Mouse (Mus musculus) stomach, embryonic 14.5 days (tissue): ENCODE measurements around the gene Omd. TPM values are rescaled to one million over a fixed set of nuclear protein-coding genes. Genes with fewer than 3 reads are reported as not detected.

Source experiments
- ATAC-seq: fragments of 200-750 bp; cut with Nextera tagmentation; 2 replicates; pipeline ENCODE4 v1.8.0; 2017; ENCODE audit warnings: low read depth, moderate TSS enrichment; ENCODE audit not compliant: insufficient number of reproducible peaks, insufficient read depth, low FRiP score
- H3K27ac ChIP-seq: fragments of 300-500 bp; sonication (generic); 2 replicates; pipeline ENCODE4 v1.5.1; 2014; ENCODE audit warnings: mild to moderate bottlenecking, low read length, moderate library complexity, mixed read lengths
- H3K27me3 ChIP-seq: fragments of 300-500 bp; sonication (generic); 2 replicates; pipeline ENCODE4 v1.6.1; 2014; ENCODE audit warnings: low read length, control low read depth, mixed read lengths; ENCODE audit not compliant: control insufficient read depth, insufficient read depth
- H3K36me3 ChIP-seq: fragments of 300-500 bp; sonication (generic); 2 replicates; pipeline ENCODE4 v1.6.1; 2014; ENCODE audit warnings: mild to moderate bottlenecking, control low read depth, low read length, moderate library complexity, mixed read lengths; ENCODE audit not compliant: control insufficient read depth, insufficient read depth
- H3K4me1 ChIP-seq: fragments of 300-500 bp; sonication (generic); 2 replicates; pipeline ENCODE4 v1.6.1; 2014; ENCODE audit warnings: low read length, control low read depth, mixed read lengths; ENCODE audit not compliant: control insufficient read depth, insufficient read depth
- H3K4me2 ChIP-seq: fragments of 300-500 bp; sonication (generic); replicated peaks from 2 replicates; pipeline ENCODE4 v1.6.1; 2014; ENCODE audit warnings: low read depth, low read length, control low read depth
- H3K4me3 ChIP-seq: fragments of 300-500 bp; sonication (generic); 2 replicates; pipeline ENCODE4 v1.5.1; 2014; ENCODE audit warnings: low read depth, low read length, control low read depth
- H3K9ac ChIP-seq: fragments of 300-500 bp; sonication (generic); replicated peaks from 2 replicates; pipeline ENCODE4 v1.6.1; 2014; ENCODE audit warnings: low read depth, mild to moderate bottlenecking, control low read depth, low read length, moderate library complexity, mixed read lengths
- H3K9me3 ChIP-seq: fragments of 300-500 bp; sonication (generic); 2 replicates; pipeline ENCODE4 v1.6.1; 2016; ENCODE audit warnings: low read depth, low read length, control low read depth; ENCODE audit not compliant: control insufficient read depth
- WGBS: fragments of 180-500 bp; shearing (Covaris S2); extraction: QIAGEN DNeasy Blood & Tissue Kit; methylation state at CpG from one replicate; pipeline ENCODE4 v1.1.7; 2014; 5-methylcytosine and 5-hydroxymethylcytosine counted together
- polyA plus RNA-seq: library from polyadenylated mRNA; unstranded; fragments of >200 nt; fragmentation: Nextera tagmentation; extraction: Ambion mirVana; gene quantifications from 2 replicates; pipeline ENCODE4 v1.2.1, GENCODE M21; 2014

Gene Omd
- polyA plus RNA-seq, 1 experiment from 2014 or later, result 1.3 TPM

GRCm38 (mm10) chr13:49623216-49623615 lies 41.0 kb downstream of the Omd start:
- H3K4me3 ChIP-seq, result no peak overlapping the region
- H3K9me3 ChIP-seq, result no peaks in the 10 kb centered on the region
- no peaks in the 10 kb centered on the region for H3K36me3 ChIP-seq
- WGBS, result 53% methylated on average over 1 of the region's 1 CpGs
- ATAC-seq, result no peak
- H3K9ac ChIP-seq, result no peak overlapping the region
- H3K4me2 ChIP-seq, result no peak overlapping the region
- H3K27ac ChIP-seq, result no peak overlapping the region
- no peaks in the 10 kb centered on the region for H3K27me3 ChIP-seq
- no peaks in the 10 kb centered on the region for H3K4me1 ChIP-seq

DNA sequence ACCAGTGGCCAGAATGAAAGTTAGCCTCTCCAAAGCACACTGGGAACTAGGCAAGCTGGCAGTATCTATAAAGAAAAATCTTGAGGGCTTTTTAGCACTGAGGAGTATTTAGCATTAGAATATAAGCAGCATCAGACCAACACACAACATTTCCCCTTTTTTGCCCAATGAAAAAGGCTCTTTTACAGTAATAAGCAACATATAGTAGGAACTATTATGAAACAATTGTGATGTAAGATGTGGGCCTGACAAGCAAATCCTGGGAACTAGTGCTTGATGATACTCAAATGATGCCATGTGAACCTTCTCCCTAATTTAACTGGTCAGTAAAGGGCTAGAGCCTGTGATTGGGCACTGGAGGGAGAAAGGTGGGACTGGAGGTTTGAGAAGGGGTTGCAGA lies 45.9 kb downstream of the Omd start:
- Histone ChIP-seq H3K9me3 (no peaks in the 10 kb centered on the region), H3K4me3 (no peak overlapping the region), H3K27me3 (no peaks in the 10 kb centered on the region), H3K9ac (no peak overlapping the region), H3K4me2 (no peak overlapping the region), H3K36me3 (no peaks in the 10 kb centered on the region), H3K27ac (no peak overlapping the region), H3K4me1 (no peaks in the 10 kb centered on the region)
- no peak for ATAC-seq

GRCm38 (mm10) chr13:49629076-49629475 lies 46.8 kb downstream of the Omd start:
- Histone ChIP-seq H3K4me1 (no peaks in the 10 kb centered on the region), H3K27ac (no peak overlapping the region), H3K9me3 (no peaks in the 10 kb centered on the region), H3K36me3 (no peaks in the 10 kb centered on the region), H3K4me2 (no peak overlapping the region), H3K4me3 (no peak overlapping the region), H3K9ac (no peak overlapping the region), H3K27me3 (no peaks in the 10 kb centered on the region)
- ATAC-seq, result no peak
- 86% methylated on average over 2 of the region's 2 CpGs for WGBS

DNA sequence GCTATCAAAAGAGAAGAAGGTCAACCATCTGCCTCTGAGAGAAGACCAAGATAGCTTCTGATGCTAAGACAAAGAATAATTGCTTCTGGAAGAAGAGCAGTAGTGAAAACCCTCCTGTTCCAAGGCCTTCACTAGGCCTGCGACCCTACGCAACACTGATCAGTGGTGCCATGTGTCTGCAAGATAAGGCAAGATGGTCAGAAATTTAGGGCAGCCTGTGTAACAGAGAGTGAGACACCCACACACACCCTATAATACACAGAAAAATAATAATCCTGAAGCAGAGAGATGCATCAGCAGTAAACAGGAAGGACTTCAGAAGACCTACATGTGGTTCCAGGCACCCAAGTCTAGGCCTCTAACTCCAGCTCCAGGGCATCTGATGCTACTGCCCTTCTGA lies 57.7 kb downstream of the Omd start:
- Histone ChIP-seq H3K27me3 (no peaks in the 10 kb centered on the region), H3K4me3 (no peak overlapping the region), H3K27ac (no peak overlapping the region), H3K9ac (no peak overlapping the region), H3K9me3 (no peaks in the 10 kb centered on the region), H3K36me3 (no peaks in the 10 kb centered on the region), H3K4me1 (peaks cover 3% of the 10 kb centered on the region; the same call in 1 of the 2 replicates), H3K4me2 (no peak overlapping the region)
- WGBS, result 95% methylated on average over 2 of the region's 2 CpGs
- ATAC-seq, result no peak

Other genes with a start within 250 kb of the Omd start
- 24.2 and 26.0 TPM in 2 replicates for gene Bicd2, start 240.9 kb upstream of the Omd start, polyA plus RNA-seq
- 16.3 and 17.8 TPM in 2 replicates for gene Ippk, start 161.2 kb upstream of the Omd start, polyA plus RNA-seq
- 1.2 and 1.7 TPM in 2 replicates for gene Tes3-ps, start 89.1 kb upstream of the Omd start, polyA plus RNA-seq
- gene Ecm2, start 77.7 kb upstream of the Omd start, polyA plus RNA-seq, result 0.57 and 0.88 TPM in 2 replicates
- gene Aspn, start 38.0 kb upstream of the Omd start, polyA plus RNA-seq, result 51.6 and 56.5 TPM in 2 replicates
- gene Ogn, start 25.6 kb downstream of the Omd start, polyA plus RNA-seq, result 103 and 117 TPM in 2 replicates
- gene Cenpp, start 70.3 kb downstream of the Omd start, polyA plus RNA-seq, result 29.3 and 29.6 TPM in 2 replicates
- gene Nol8, start 70.6 kb downstream of the Omd start, polyA plus RNA-seq, result 16.0 and 18.6 TPM in 2 replicates
- 79.2 and 85.3 TPM in 2 replicates for gene Iars, start 99.6 kb downstream of the Omd start, polyA plus RNA-seq
- gene Gm30302, start 216.5 kb downstream of the Omd start, polyA plus RNA-seq, result not detected in 2 replicates